Mouse (Mus musculus) Muller cell, postnatal 12 days (primary cell): ENCODE measurements at regions not wholly inside any gene's neighbourhood (a gene's known extent, or its start where the extent isn't known, plus 50 kb on each side); places are given as distances from the start of the nearest gene placed in this dataset.

ENCODE experiments used
- DNase-seq: peaks from one replicate; pipeline ENCODE4 v3.0.0-alpha.2; 2015; ENCODE audit errors: inconsistent ontology term

DNA sequence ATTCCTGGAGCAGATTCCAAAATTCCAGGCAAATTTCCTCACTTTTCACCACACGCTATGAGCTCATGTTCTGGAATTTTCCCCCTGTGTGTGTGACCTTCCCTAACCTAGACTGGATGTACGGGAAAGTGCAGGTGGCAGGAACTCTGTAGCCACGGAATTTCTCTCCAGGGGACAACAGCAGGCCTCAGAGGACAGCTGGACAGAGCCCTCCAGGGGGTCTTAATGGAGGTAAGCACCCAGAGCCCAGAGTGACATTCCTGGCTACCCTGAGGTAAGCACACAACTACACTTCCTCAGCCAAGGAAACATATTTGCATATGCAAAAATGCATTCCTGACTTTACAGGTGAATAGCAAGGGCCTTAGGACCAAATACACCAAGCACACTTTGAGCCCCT, 135.8 kb downstream of the Fam43a start:
- peak; percentile 41 for DNase-seq

DNA sequence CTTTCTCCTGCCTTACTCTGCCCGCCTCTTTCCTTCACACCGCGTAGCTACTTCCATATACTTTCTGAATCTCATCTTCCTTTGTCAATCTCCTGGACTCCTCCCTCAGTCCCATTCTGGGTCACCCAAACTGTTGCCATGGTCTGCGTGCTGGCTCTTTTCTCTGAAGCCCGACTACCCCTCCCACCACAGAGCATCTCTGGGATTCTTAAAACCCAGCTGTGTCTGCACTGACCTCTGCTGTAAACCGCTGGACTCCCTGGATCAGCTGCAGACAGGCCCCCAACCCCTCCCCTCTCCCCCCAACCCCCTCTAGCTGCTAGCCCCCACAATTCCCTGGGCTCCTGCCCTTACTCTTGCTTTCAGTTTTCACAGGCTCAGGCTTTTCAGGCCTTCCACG, 136.4 kb downstream of the Fam43a start:
- no peak for DNase-seq

DNA sequence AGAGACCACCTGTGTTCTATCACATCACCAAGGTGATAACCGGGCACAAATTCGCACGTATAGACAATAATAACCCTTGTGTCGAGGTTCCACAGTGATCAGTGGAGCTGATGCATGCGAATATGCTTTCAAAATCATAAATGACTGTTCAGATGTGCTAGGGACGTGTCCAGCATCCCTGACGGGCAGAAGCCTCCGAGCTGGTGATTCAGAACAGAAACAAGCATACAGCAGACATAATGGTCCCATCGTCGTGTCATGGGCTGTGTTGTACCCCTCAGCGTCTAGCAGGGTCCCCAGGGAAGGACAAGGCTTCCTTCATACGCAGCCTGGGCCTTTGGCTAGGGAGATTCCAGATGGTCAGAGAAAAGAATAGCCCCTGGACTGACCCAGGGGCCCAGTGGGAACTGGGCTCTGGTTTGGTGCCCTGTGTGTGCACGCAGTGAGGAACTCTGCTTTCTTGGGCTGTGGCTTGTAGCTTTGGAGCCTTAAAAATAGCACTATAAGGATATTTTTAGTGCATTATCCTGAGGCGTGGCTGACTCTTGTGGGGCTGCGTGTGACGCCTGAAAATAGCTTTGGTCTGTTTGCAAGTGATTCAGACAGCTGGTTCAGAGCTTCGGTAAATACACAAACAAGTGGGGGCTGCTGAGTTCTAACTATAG, 137.3 kb downstream of the Fam43a start:
- no peak for DNase-seq

DNA sequence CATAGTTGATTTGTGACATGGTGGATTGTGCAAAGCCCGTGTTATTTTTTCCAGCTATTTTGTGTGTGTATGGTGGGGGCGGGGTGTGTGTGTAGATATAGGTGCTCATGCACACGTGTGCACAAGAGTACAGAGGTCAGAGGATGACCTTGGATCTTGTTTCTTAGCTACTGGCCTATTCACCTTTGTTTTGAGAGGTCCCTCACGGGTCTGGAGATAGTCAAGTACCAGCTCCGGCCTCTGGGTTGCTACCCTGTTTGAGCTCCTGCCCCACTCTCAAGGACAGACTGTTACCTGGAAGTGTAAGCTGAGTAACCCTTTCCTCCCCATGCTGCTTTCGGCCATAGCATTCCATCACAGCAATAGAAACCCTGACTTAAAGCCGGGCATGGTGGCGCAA, 138.0 kb downstream of the Fam43a start:
- no peak for DNase-seq

DNA sequence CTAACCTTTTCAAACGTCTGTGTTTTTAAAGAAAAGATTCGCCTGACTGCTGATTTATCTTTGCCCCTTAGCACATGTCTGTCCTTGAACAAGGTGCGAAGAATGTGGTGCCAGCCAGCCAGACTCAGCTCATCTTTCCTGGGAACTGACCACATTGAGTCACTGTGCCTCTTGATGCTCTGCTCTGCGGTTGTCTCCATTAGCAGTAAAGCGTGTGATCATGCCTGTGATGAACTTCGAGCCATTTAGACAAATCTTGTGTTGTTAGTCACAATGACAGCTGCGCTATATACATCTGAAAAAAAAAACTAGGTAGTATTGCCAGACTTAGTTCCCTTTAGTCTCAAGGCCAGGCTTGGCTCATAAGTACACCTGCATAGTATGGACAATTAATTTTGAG, 140.1 kb downstream of the Fam43a start:
- DNase-seq: peak; percentile 35

DNA sequence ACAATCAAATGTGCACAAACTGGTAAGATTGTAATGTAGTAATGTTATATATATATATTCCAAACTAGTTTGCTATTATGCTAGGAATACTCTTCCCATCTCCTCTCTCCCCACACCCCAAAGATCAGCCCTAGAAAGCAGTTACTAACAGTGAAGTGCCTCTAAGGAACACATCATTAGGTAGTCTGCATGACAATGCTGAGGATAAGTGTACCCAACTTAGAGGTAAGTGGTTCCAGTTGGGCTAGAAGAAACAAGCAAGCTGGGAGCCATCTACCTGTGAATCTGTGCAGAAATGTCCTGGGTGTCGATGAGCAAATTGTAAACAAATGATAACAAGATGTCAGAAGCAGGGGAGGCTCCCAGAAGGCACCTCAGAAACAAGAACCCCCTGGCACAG, 141.7 kb downstream of the Fam43a start:
- no peak for DNase-seq

DNA sequence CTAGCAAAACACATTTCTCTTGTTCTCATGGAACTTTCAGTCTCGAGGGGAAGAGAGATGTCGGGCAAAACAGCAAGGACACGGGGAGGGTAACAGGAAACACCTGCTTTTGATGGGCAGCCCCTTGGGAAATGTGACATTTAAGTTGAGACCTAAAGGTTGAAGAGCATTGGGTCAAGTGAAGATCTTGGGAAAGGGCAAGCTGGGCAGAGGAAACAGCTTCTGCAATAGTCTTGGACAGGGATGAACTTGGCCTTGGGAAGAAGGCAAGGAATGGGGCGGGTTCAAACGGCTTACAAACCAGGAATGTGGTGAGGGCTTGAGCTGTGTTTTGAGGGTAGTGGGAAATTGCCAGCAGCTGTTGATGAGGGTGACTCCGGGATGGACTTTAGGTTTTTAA, 143.0 kb downstream of the Fam43a start:
- no peak for DNase-seq

DNA sequence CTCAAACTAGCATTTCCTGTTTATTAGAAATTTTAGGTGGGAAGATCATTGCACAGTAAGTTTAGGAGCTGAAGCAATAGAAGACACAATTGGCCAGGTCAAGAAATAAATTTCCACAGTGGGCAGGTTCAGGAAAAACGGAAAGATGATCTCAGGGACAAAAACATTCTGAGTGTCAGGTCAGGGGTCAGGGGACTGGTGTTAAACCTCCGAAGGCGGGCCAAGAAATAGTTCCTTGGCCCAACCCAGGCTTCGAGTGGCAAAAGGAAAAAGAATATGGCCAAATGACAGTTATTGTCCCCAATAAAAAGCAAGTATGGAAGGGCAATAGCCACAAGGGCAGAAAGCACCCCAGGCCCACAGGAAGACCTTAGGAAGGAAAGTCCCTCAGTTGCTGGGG, 144.0 kb downstream of the Fam43a start:
- DNase-seq: no peak

DNA sequence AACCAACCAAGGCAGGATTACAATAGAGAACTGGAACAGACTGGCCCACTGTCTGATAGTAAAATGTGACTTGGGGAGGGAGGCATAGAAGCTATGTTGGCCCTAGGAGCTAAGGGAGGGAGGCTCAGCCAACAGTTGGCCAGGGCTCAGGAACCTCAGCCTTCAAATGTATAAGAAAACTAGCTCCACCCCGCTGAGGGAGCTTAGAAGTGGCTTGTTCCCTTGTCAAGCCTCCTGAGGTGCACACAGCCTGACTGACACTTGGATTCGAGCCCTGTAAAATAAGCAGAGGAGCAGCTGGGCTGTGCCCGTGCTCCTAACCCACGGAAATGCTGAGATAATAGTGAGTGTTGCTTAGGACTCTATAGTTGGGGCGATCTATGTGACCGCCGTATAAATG, 144.7 kb downstream of the Fam43a start:
- DNase-seq: no peak

DNA sequence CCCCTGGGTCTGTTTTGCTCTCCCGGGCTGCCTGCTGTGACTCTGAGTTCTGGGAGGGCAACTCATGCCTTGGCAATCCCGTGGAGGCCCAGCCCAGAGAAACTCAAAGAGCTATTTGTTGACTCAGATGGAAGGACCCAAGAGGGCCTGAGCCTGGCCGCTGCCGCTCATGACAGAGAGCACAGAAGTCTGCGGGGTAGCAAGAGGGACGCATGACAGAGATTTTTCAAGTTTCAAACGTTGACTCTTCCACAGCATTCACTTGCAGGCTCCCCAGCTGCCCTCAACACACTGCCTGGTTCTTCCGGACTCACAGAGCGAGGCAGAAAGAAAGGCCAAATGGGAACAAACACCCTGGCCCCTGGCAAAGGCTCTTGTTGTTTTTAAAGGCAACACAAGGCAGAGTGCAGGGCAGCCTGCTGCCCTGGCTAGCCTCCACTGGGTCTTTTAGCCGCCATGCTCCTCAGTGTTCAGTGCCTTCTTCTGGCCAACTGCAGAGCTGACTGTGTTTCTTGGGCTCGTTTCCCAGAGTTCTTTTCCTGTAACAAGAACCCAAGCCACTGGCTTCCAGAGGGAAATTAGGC, 146.2 kb downstream of the Fam43a start:
- peak; percentile 83 for DNase-seq

DNA sequence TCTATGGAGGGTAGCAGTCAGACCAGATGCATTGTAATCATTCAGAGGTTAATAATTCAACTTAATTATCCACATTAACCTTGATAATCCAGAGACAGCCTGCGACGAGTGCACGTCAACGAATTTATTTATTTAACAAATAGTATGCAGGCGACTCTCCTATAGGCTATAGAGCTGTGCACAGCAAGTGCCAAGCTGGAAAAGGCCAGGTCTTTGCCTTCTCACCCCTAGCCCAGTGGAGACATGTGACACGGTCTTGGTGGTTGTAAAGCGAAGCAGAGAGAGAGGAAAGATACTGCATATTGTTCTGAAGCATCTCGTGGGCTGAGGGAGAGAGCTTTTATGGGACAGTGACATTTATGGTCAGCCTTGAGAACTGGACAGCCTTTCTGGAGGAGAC, 146.7 kb downstream of the Fam43a start:
- no peak for DNase-seq

DNA sequence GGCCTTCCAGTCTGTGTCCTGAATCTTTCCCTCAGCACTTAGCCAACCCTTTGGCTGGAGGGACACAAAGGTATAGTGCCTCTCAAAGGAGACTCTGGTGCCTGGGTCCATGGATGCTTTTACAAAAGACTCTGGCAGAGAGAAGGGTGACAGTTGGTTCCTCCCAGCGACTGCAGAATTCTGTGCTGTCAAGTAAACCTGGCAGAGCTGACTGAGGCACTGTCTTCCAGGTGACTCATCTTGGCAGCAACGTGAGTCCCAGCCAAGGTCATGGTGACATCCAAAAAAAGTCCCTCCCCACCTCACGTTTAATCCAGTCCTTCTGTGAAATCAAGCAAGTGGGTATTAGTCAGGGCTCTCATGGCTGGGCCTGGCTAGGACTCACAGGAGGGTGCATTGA, 150.3 kb downstream of the Fam43a start:
- peak; percentile 37 for DNase-seq

DNA sequence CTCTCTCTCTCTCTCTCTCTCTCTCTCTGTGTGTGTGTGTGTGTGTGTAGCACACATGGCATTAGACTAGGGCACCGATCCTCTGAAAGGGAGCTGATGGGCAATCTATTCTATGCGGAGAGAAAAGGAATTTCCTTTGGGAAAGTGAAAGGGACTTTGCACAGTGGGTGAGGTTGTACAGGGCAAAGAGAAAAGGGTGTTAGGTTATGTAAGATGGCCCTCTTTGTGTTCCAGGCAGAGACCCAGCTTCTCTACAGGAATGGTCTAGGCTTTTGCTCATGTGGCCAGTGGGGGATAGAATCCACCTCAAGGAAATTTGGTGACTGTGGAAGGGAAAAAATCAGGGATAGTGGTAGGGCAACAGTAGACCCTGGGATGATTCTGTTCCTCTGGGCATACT, 156.2 kb downstream of the Fam43a start:
- no peak for DNase-seq

DNA sequence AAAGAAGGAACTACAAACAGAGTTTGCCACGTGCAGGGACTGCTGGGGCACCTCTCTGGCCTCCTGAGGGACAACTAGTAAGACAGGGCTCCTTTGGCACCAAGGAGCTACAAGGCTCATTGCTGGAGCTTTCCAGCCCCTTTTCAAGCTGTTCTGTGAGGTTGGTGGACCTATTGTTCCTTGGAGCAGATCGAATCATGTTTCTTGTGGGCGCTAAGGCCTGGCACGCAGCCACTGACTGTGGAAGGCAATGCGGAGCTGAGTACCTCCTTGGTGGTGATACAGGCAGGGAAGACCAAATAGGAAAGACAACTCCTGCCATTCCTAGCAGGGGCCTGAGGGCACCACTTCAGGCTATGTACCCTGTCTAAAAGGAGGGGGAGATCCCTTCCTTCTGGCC, 157.2 kb downstream of the Fam43a start:
- DNase-seq: no peak

DNA sequence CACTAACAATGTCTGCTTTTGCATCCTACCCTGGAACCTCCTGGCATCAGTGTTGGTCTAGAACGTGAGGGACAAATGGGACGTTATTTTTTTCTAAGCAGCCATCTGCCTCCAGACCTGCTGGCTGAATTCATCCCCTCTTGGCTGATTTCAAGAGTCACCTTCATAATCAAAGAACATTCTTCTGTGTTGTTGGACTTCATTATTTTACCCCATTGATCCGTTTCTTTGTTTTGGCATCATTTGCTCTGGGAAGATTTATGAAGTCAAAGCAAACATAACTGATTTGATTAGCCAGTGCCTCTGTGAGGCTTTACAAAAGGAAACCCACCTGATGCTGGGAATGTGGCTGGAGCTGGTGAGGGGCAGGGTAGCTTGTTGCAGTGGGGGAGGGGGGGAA, 158.0 kb downstream of the Fam43a start:
- no peak for DNase-seq

DNA sequence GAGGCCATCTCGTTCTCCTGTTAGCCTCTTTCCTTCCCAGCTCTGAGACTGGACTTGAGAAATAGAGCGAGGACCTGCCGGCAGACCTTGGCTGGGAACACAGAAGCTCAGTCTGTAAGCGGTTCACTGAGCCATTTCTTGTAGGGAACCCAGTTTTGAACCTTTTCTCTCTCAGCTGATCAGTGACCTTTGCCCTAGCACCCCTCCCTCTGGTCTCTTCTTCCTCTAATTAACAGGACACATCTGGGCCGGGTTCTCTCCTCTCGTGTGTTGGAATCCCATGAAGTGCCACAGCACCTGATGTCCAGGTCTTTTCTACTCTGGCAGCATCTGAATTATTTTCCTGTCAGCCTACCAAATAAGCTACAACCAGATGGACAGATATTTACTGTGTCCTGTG, 158.5 kb downstream of the Fam43a start:
- no peak for DNase-seq

DNA sequence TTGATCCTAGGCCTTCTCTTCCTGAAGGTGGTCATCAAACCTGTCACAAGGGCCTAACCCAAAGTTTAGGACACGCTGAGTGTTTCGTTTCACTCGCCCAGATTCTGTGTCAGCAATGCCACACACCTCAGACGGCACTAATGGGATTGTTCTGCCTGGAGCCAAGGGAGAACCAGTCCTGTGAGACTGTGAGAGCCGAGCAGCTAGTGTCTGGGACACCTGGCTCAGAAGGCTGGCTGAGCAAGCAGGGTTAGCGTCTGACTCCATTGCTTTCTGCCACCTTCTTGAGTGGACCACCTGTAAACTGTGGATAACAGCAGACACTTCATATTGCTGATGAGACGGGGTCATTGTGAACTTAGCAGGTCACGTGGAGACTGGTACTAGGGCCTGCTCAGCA, 160.0 kb downstream of the Fam43a start:
- no peak for DNase-seq

DNA sequence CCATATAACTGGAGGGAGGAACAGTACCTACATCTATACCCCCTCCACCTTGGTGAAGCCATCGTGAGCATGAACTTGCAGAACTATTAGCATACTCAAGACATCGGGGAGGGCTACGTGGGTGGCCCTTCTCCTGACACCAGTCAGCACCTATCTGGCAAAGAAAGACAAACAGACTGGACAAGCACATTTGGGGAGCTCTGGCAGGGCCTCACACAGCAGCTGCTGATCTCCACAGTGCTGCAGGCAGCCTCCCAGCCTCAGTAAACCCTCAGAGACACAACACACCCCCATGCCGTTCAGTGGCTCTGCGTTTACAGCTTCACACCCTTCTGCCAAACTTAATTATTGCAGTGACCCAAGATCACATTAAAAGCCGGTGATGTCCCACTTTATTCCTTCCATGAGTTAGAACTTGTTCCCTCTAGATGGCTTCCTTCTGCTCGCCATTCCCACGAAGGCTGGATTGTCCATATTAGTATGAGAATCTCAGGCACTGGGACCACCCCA, 161.7 kb downstream of the Fam43a start:
- no peak for DNase-seq

DNA sequence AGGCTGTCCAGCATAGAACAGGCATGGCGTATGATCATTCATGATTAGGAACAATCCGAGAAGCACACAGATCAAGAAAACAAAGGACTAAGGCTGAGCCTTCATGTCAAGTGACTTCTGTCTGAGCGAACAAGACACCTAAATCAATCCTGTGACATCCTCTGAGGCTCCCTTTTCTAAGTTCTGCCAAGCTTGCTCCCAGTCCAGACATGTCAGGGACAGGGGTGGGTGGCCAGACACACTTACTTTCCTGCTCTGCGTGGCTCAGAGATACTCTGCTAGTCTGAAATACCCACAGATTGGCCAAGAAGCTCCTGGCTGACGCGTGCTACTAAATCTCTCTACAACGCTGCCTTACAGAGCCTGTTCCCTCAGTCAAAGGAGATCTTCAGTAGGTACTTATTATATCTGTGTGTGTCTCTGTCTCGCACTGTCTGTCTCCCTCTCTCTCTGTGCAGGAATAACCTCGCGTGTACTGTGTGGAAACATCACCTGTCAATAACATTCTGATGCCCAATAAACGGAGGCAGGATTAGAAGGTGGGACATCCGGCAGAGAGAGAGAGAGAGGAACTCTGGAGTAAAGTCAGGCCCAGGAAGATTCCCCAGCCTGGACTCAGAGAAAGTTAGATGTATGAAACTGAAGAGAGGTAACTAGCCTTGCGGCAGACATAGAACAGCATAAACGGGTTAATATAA, 163.5 kb downstream of the Fam43a start:
- no peak for DNase-seq

DNA sequence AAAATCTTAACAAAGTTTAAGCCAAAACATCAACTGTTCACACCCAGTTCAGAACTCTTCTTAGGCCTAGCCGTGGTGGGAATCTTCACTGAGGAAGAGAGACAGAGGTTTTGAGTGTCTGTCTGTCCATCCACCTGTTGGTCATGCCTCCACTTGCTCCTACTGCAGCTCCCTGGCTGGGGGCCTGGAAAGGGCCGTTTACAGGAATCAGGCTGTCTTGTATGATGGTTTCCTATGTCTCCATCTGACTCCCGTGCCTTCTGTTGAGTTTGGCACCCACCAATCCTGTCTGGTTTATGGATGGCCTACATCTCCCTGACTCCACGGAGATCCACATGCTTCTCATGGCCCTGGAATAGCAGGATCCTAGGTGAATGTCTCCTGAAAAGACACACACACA, 166.1 kb downstream of the Fam43a start:
- no peak for DNase-seq

DNA sequence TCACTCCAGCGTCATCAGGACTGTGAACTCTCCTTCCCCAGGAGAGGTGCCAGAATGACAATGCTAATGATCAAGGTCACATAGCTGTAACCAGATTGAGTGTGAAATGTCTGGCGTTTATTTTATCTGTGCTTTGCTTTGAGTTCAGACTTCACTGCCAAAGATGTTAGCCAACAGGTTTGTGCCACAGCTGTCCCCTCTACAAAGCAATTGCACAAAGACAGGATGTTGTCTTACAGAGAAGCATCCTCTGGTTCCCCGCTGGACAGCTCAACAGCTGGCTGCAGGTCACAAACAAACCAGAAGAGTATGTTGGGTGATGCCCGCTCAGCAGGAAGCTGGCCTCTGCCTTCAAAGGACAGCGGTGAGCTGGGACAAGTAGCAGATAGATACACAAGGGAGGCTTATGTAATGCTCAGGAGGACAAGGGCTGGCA, 169.5 kb downstream of the Fam43a start:
- DNase-seq: peak; percentile 66

DNA sequence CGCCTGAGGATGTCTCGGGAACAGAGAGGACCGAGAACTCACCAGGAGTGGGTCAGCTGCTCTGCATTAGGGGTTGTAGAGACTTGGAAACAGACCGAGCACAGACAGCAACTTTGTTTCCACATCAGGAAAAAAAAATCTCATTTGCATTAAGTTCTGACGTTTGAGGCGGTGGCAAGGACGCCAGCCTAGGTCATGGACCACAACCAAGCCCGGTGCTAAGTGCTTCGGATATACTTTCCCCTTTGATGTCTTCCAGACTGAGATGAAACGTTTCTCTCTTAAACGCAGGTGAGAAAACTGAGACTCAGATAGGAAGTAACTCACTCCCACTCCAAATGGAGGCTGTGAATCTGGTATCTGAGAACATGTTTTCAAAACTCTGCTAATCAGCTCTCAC, 169.9 kb downstream of the Fam43a start:
- no peak for DNase-seq

DNA sequence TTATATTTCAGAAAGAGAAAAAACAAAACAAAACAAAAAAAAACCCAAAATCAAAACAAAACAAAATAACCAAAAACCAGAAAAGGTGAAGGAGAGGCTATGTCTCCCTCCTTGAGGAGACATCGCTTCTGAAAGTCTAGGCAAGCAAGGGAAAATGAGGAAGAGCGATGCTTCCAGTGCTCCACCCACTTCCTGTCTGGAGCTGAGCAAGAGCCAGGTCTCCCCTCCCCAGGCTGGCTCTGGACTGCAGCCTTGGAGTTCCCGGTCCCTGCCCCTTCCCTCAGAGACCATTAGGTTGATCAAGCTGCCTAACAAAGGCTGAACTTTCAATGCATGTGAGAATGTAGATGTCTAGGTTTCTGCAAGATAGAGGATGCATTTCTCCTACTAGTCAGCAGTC, 173.3 kb downstream of the Fam43a start:
- no peak for DNase-seq
